Mouse (Mus musculus) skeletal muscle tissue, adult 2 months (tissue): ENCODE results near the gene Vamp4.

Experiments
- DNase-seq: peaks from one replicate; pipeline ENCODE4 v3.0.0-alpha.2; 2012; ENCODE audit warnings: low read depth, low spot score

Vamp4 gene

GRCm38 (mm10) chr1:162646083-162646686, 75.9 kb downstream of the Vamp4 start:
- DNase-seq, result no peak

GRCm38 (mm10) chr1:162648416-162648815, 78.1 kb downstream of the Vamp4 start:
- DNase-seq, result no peak
